Mouse (Mus musculus): ENCODE measurements around the gene Cacna1b. TPM values are rescaled to one million over a fixed set of nuclear protein-coding genes. Genes with fewer than 3 reads are reported as not detected.

Gene Cacna1b
- polyA plus RNA-seq, 1 experiment = 0.01 TPM

DNA sequence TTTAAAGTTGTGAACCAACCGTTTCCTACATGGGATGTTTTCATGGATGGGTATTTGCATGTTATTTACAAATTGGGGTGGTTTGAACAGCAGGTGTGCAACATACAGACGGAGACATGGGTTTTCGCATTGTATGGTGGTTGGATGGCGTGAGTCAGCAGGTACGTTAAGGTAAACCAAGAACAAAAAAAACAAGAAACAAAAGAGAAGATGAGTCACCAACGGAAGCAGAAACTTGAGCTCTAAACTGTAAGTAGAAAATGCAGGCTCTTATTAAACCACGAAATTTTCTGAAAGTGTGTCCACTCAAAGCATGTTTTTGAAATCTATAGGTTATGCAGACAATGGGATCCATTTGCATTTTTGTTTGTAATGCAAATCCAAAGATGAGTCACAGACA, 120.1 kb downstream of the Cacna1b start:
- Histone ChIP-seq H3K27me3 (ENCODE audit: control insufficient read depth) (no peaks in the 10 kb centered on the region), H3K9me3 (ENCODE audit: control insufficient read depth, low read length) (no peaks in the 10 kb centered on the region), H3K4me3 (replicated peaks) (no peak overlapping the region), H3K36me3 (ENCODE audit: control insufficient read depth) (no peaks in the 10 kb centered on the region), H3K4me1 (ENCODE audit: control insufficient read depth) (no peaks in the 10 kb centered on the region)
- TF ChIP-seq GATA1 (IDR thresholded peaks at IDR 0.05; ENCODE audit: low read length) (no peak), TAL1 (IDR thresholded peaks at IDR 0.05; ENCODE audit: low read length) (no peak)

DNA sequence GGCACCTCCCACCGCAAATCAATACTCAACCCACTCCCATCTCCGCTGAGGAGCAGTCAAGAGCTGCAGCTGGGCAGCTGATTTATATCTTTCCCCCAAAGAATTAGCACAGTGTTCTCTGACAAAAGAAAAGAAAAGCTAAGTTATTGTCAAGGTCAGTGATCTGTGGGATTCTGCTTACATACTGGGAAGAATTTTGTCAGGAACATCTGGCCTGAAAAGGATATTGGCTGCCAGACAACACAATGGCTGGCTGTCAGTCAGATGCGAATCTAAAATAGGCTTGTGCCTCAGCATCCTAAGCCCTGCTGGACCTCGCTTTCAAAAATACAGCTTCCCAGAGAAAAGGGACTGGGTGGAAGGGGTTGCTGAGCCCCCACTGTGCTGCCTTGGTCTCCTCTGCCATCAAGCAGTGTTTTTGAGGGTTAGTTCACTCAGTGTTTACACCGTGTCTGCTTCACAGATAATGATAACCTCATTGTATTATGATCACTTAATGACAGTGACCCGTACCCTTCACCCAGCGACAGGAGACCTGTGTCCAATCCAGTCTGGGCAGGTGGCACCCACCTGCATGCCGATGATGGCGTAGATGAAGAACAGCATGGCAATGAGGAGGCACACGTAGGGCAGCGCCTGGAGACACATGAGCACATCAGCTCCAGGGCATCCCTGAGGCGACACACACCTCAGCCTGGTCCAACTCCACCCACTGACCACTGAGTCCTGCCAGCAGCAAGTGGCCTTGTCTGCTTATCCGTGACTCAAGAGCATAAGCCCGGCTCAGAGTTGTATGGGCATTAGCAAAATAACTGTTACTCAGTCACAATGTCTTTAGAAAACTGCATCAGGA, 124.6 kb downstream of the Cacna1b start:
- no peak for TF ChIP-seq TAL1 (IDR thresholded peaks at IDR 0.05; ENCODE audit: low read length)
- no peak for TF ChIP-seq GATA1 (IDR thresholded peaks at IDR 0.05; ENCODE audit: low read length)
- H3K4me1 ChIP-seq (ENCODE audit: control insufficient read depth) = no peaks in the 10 kb centered on the region
- no peaks in the 10 kb centered on the region for H3K9me3 ChIP-seq (ENCODE audit: control insufficient read depth, low read length)

DNA sequence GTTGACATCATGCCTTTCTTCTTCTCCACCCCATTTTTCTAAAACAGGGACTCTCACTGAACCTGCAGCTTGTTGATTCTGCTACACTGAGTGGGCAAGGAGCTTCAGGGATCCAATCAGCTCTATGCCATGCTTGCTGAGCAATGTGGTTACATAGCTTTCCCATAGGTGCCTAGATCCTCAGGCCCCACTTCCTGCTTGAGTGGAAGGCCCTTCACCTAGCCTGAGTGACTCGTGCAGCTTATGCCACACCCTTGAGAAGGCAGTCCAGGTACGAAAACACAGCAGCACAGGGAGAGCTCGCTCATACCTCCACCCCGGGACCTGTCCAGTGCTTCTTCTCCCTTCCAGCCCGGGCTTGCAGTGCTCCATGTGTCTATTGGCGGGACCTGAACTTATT, 129.3 kb downstream of the Cacna1b start:
- Histone ChIP-seq H3K4me1 (ENCODE audit: control insufficient read depth) (peaks cover 5% of the 10 kb centered on the region; the same call in 1 of the 2 replicates), H3K4me3 (replicated peaks) (no peak overlapping the region), H3K36me3 (ENCODE audit: control insufficient read depth) (no peaks in the 10 kb centered on the region), H3K27me3 (ENCODE audit: control insufficient read depth) (no peaks in the 10 kb centered on the region), H3K9me3 (ENCODE audit: control insufficient read depth, low read length) (no peaks in the 10 kb centered on the region)
- TF ChIP-seq GATA1 (IDR thresholded peaks at IDR 0.05; ENCODE audit: low read length) (no peak), TAL1 (IDR thresholded peaks at IDR 0.05; ENCODE audit: low read length) (no peak)

More for the DNA sequence above, 124.6 kb downstream of the Cacna1b start:
- Histone ChIP-seq H3K36me3 (ENCODE audit: control insufficient read depth) (no peaks in the 10 kb centered on the region), H3K27me3 (ENCODE audit: control insufficient read depth) (no peaks in the 10 kb centered on the region), H3K4me3 (replicated peaks) (no peak overlapping the region)

DNA sequence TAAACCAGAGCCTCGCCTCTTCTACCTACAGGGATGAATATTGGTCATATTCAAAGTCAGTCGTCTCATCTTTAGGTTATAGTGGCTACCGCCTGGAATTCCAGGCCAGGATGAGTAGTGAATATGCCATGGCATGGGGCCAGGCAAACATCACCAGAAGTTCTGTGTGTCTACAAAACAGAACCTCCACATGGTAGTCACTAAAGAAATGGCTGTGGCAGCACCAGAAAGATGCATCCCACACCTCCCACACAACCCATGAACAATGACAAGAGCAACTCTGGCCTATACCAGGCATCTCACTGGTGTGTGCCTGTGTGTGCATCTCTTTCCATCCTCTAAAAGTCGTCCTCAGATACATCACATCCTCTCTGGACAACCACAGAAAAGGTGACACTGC, 145.8 kb downstream of the Cacna1b start:
- TF ChIP-seq TAL1 (IDR thresholded peaks at IDR 0.05; ENCODE audit: low read length) = no peak
- Histone ChIP-seq H3K9me3 (ENCODE audit: control insufficient read depth, low read length) (no peaks in the 10 kb centered on the region), H3K27me3 (ENCODE audit: control insufficient read depth) (no peaks in the 10 kb centered on the region), H3K36me3 (ENCODE audit: control insufficient read depth) (no peaks in the 10 kb centered on the region), H3K4me3 (replicated peaks) (no peak overlapping the region), H3K4me1 (ENCODE audit: control insufficient read depth) (no peaks in the 10 kb centered on the region)

DNA sequence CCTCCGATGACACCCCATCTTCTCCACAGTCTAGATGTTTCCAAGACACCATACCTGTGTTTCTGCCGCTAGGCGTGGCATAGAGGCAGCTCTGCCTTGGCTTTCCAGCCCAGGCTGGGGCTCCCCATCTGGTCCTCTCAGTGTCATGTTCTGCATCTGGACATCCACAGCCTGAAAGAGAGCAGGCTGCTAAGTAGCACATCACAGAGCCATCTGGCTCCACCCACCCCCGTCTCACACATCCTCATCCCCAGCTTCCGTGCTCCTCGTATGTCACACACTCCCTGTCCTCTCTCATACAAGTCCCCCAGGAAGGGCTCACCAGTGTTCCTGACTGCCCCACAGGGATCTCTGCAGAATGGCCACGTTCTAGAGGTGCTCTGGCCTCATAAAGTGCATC, 153.2 kb downstream of the Cacna1b start:
- H3K4me1 ChIP-seq (ENCODE audit: control insufficient read depth) = no peaks in the 10 kb centered on the region
- H3K27me3 ChIP-seq (ENCODE audit: control insufficient read depth) = peaks cover 8% of the 10 kb centered on the region
- no peak for TF ChIP-seq TAL1 (IDR thresholded peaks at IDR 0.05; ENCODE audit: low read length)
- no peak for TF ChIP-seq GATA1 (IDR thresholded peaks at IDR 0.05; ENCODE audit: low read length)
- no peaks in the 10 kb centered on the region for H3K9me3 ChIP-seq (ENCODE audit: control insufficient read depth, low read length)
- no peaks in the 10 kb centered on the region for H3K36me3 ChIP-seq (ENCODE audit: control insufficient read depth)
- H3K4me3 ChIP-seq (replicated peaks) = no peak overlapping the region

DNA sequence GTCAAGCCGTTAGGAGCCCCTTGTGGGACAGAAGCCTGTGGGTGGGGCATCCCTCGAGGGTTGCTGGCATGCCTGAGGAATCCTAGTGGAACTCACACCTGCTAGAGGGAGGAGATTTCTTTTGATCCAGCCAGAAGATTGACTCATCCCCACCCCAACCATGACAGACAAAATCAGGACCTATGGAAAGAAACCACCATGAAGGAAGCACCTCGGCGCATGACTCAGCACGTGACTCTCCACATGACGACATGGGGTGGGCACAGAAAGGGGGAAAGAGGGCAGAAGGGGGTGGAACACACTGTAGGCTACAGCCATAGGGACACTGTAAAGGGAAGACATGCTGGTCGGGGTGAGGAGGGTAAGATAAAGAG, 154.2 kb downstream of the Cacna1b start:
- no peaks in the 10 kb centered on the region for H3K36me3 ChIP-seq (ENCODE audit: control insufficient read depth)
- TF ChIP-seq GATA1 (IDR thresholded peaks at IDR 0.05; ENCODE audit: low read length) (no peak), TAL1 (IDR thresholded peaks at IDR 0.05; ENCODE audit: low read length) (no peak)
- no peaks in the 10 kb centered on the region for H3K4me1 ChIP-seq (ENCODE audit: control insufficient read depth)
- H3K9me3 ChIP-seq (ENCODE audit: control insufficient read depth, low read length) = no peaks in the 10 kb centered on the region
- H3K4me3 ChIP-seq (replicated peaks) = no peak overlapping the region
- peaks cover 8% of the 10 kb centered on the region for H3K27me3 ChIP-seq (ENCODE audit: control insufficient read depth)

DNA sequence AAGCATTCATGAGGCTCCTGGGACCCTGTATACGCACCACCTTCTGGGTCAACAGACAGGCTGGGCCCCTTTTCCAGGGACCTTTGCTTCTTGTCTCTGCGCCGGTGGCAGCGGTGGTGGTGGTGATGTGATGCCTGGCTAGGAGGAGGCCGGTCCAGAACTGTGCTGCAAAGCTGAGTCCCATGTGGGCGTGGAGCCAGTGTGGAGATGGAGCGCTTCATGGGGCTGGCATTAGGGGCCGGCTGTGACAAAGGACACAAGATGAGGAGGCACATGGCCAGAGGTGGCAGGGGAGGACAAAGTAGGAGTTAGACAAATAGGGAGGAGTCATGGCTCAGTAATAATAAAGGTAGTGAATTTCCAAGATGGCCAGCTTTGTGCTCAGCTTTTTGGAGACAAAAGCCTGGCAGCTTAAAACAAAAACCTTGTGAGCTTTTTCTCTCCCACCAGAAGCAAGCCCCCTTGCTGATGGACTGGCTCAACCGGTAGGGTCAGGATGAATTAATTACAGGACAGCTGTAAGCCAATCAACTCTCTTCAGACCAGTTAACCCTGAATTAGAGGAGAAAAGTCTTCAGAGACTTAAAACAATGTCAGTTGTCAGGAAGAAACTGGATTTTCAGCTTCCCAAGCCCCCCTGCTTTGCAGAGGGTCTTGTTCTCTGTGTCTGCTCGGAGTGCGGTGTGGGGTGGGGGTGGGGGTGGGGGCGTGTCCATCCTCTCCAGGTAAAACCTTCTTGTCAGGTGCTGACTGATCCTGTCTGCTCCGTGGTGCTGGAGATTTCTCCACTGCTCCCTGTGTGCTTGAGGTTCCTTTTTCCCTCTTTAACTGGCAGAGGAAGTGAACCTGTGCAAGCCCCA, 154.8 kb downstream of the Cacna1b start:
- H3K4me1 ChIP-seq (ENCODE audit: control insufficient read depth) = no peaks in the 10 kb centered on the region
- TF ChIP-seq GATA1 (IDR thresholded peaks at IDR 0.05; ENCODE audit: low read length) (no peak), TAL1 (IDR thresholded peaks at IDR 0.05; ENCODE audit: low read length) (no peak)
- H3K36me3 ChIP-seq (ENCODE audit: control insufficient read depth) = no peaks in the 10 kb centered on the region
- H3K27me3 ChIP-seq (ENCODE audit: control insufficient read depth) = peaks cover 8% of the 10 kb centered on the region
- H3K9me3 ChIP-seq (ENCODE audit: control insufficient read depth, low read length) = no peaks in the 10 kb centered on the region
- H3K4me3 ChIP-seq (replicated peaks) = no peak overlapping the region

DNA sequence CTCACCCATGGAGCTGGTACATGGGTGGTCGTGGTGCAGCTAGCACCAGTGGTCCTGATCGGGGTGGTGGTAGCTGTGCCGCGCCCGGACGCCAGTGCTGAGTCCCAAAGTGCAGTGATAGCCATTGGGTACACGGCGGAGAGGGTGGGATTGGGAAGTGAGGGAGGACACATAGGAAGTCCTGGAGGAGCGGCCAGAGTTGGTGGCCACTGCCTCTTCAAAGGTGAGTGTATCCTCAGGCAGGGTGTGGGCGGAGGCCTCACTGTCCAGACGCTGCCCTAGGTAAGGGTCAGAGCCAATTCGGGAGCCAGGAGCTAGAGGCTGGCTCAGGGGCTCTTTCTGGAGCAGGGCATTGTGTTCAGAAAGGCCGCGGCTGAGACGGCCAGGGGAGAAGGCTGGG, 156.4 kb downstream of the Cacna1b start:
- Histone ChIP-seq H3K4me3 (replicated peaks) (no peak overlapping the region), H3K9me3 (ENCODE audit: control insufficient read depth, low read length) (no peaks in the 10 kb centered on the region), H3K4me1 (ENCODE audit: control insufficient read depth) (no peaks in the 10 kb centered on the region), H3K36me3 (ENCODE audit: control insufficient read depth) (no peaks in the 10 kb centered on the region), H3K27me3 (ENCODE audit: control insufficient read depth) (peaks cover 8% of the 10 kb centered on the region)
- no peak for TF ChIP-seq TAL1 (IDR thresholded peaks at IDR 0.05; ENCODE audit: low read length)
- TF ChIP-seq GATA1 (IDR thresholded peaks at IDR 0.05; ENCODE audit: low read length) = no peak

DNA sequence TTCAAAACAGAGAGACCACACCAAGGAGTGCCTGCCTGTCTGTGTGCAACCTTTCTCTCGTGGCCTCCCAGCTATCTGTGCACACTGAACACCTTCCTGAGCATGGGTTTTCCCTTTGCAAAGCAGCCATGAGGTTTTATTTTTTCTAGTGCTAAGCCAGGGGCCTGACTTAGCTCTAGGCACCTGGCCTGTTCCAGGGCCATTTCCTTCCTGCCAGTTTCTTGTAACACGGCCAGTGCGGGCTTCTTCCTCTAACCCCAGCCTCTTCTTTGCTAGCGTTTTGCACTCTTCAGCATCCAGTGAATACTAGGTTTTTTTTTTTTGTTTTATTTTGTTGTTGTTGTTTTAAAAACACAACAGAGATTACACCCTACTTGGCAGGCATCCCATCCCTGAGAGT, 157.9 kb downstream of the Cacna1b start:
- H3K36me3 ChIP-seq (ENCODE audit: control insufficient read depth) = no peaks in the 10 kb centered on the region
- no peaks in the 10 kb centered on the region for H3K4me1 ChIP-seq (ENCODE audit: control insufficient read depth)
- peaks cover 8% of the 10 kb centered on the region for H3K27me3 ChIP-seq (ENCODE audit: control insufficient read depth)
- TF ChIP-seq GATA1 (IDR thresholded peaks at IDR 0.05; ENCODE audit: low read length) (no peak), TAL1 (IDR thresholded peaks at IDR 0.05; ENCODE audit: low read length) (no peak)
- H3K4me3 ChIP-seq (replicated peaks) = no peak overlapping the region
- H3K9me3 ChIP-seq (ENCODE audit: control insufficient read depth, low read length) = no peaks in the 10 kb centered on the region

Data from erythroblast, embryonic 14.5 days (primary cell).